Mouse (Mus musculus) midbrain, embryonic 11.5 days (tissue): ENCODE measurements around the gene Aurkb. TPM values are rescaled to one million over a fixed set of nuclear protein-coding genes. Genes with fewer than 3 reads are reported as not detected.
A peak's percentile ranks its signal among the peaks of the same experiment; 100 is the strongest.

Source experiments
- ATAC-seq: fragments of 200-750 bp; cut with Nextera tagmentation; 2 replicates; pipeline ENCODE4 v1.8.0; 2017; ENCODE audit warnings: moderate TSS enrichment, moderate library complexity; ENCODE audit not compliant: low FRiP score
- DNase-seq: peaks from one replicate; pipeline ENCODE4 v3.0.0; 2015; ENCODE audit warnings: low spot score; ENCODE audit errors: missing footprints
- H3K27ac ChIP-seq: fragments of 300-500 bp; sonication (generic); 2 replicates; pipeline ENCODE4 v1.5.1; 2014; ENCODE audit warnings: low read depth, low read length
- H3K27me3 ChIP-seq: fragments of 300-500 bp; sonication (generic); 2 replicates; pipeline ENCODE4 v1.6.1; 2014; ENCODE audit warnings: mild to moderate bottlenecking, low read length, moderate library complexity, mixed read lengths; ENCODE audit not compliant: control insufficient read depth, insufficient read depth
- H3K36me3 ChIP-seq: fragments of 300-500 bp; sonication (generic); 2 replicates; pipeline ENCODE4 v1.6.1; 2014; ENCODE audit warnings: mild to moderate bottlenecking, low read length, moderate library complexity, mixed read lengths; ENCODE audit not compliant: control insufficient read depth, insufficient read depth
- H3K4me1 ChIP-seq: fragments of 300-500 bp; sonication (generic); 2 replicates; pipeline ENCODE4 v1.6.1; 2014; ENCODE audit warnings: low read length; ENCODE audit not compliant: control insufficient read depth, insufficient read depth
- H3K4me2 ChIP-seq: fragments of 300-500 bp; sonication (generic); 2 replicates; pipeline ENCODE4 v1.6.1; 2014; ENCODE audit warnings: mild to moderate bottlenecking, moderate library complexity
- H3K4me3 ChIP-seq: fragments of 300-500 bp; sonication (generic); 2 replicates; pipeline ENCODE4 v1.5.1; 2014; ENCODE audit warnings: low read depth, low read length
- H3K9ac ChIP-seq: fragments of 300-500 bp; sonication (generic); 2 replicates; pipeline ENCODE4 v1.6.1; 2014; ENCODE audit warnings: low read length
- H3K9me3 ChIP-seq: fragments of 300-500 bp; sonication (generic); 2 replicates; pipeline ENCODE4 v1.6.1; 2016; ENCODE audit warnings: low read length; ENCODE audit not compliant: control insufficient read depth
- WGBS: fragments of 180-500 bp; shearing (Covaris S2); extraction: QIAGEN DNeasy Blood & Tissue Kit; methylation state at CpG from one replicate; pipeline ENCODE4 v1.1.7; 2014; 5-methylcytosine and 5-hydroxymethylcytosine counted together
- polyA plus RNA-seq: library from polyadenylated mRNA; unstranded; fragments of >200 nt; fragmentation: Nextera tagmentation; extraction: Ambion mirVana; gene quantifications from 2 replicates; pipeline ENCODE4 v1.2.1, GENCODE M21; 2014

Gene Aurkb
- polyA plus RNA-seq, 1 experiment from 2014 or later, result 171 TPM

- H3K9me3 ChIP-seq, result no peaks in the 10 kb centered on the region
- no peak overlapping the region for H3K9ac ChIP-seq
- DNase-seq (peak; percentile 33), ATAC-seq (no peak)
- H3K27me3 ChIP-seq, result no peaks in the 10 kb centered on the region
- WGBS, result 87% methylated on average over 15 of the region's 15 CpGs
- H3K27ac ChIP-seq, result no peak overlapping the region
- no peaks in the 10 kb centered on the region for H3K36me3 ChIP-seq
- no peak overlapping the region for H3K4me3 ChIP-seq
- H3K4me1 ChIP-seq, result no peaks in the 10 kb centered on the region
- H3K4me2 ChIP-seq, result no peak overlapping the region
These were observed 34.8 kb downstream of the Aurkb start for GRCm38 (mm10) chr11:69080102-69080854.

GRCm38 (mm10) chr11:69080855-69081222, 35.4 kb downstream of the Aurkb start:
- no peak overlapping the region for H3K4me3 ChIP-seq
- no peak for ATAC-seq
- no peaks in the 10 kb centered on the region for H3K9me3 ChIP-seq
- no peaks in the 10 kb centered on the region for H3K27me3 ChIP-seq
- no peak overlapping the region for H3K9ac ChIP-seq
- DNase-seq, result peak; percentile 49
- no peak overlapping the region for H3K4me2 ChIP-seq
- WGBS, result 87% methylated on average over 8 of the region's 8 CpGs
- no peak overlapping the region for H3K27ac ChIP-seq
- H3K36me3 ChIP-seq, result no peaks in the 10 kb centered on the region
- no peaks in the 10 kb centered on the region for H3K4me1 ChIP-seq

GRCm38 (mm10) chr11:69081613-69082012, 36.2 kb downstream of the Aurkb start:
- Histone ChIP-seq H3K4me2 (no peak overlapping the region), H3K36me3 (no peaks in the 10 kb centered on the region), H3K9ac (no peak overlapping the region), H3K27me3 (no peaks in the 10 kb centered on the region), H3K27ac (no peak overlapping the region), H3K9me3 (no peaks in the 10 kb centered on the region), H3K4me3 (no peak overlapping the region), H3K4me1 (no peaks in the 10 kb centered on the region)
- WGBS, result 90% methylated on average over 7 of the region's 7 CpGs
- no peak for ATAC-seq
- no peak for DNase-seq

GRCm38 (mm10) chr11:69085608-69086007, 40.2 kb downstream of the Aurkb start:
- Histone ChIP-seq H3K9me3 (no peaks in the 10 kb centered on the region), H3K36me3 (no peaks in the 10 kb centered on the region; the same call in 1 of the 2 replicates), H3K27ac (no peak overlapping the region), H3K27me3 (no peaks in the 10 kb centered on the region), H3K4me1 (peaks cover 13% of the 10 kb centered on the region), H3K4me2 (no peak overlapping the region), H3K9ac (no peak overlapping the region), H3K4me3 (no peak overlapping the region)
- 69% methylated on average over 6 of the region's 6 CpGs for WGBS
- DNase-seq (no peak), ATAC-seq (no peak)

DNA sequence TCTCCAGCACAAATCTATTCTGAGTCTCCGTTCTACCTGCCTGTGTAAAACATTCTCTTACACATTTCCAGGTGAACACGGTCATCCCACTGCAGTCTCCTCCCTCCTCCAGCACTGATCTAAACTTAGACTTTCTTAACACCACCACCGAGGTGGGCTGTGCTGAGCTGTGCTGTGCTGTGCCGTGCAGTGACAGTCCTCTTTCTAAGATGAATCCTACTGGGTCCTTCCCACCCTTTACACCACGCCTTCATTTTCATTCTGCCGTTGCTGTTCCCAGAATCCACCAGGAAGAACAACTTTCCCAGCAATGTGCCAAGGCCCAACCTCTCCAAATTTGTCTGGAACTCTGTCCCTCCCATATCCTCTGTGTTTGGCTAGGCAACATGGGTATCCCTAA, 40.9 kb downstream of the Aurkb start:
- H3K27me3 ChIP-seq, result no peaks in the 10 kb centered on the region
- no peak for ATAC-seq
- peaks cover 13% of the 10 kb centered on the region for H3K4me1 ChIP-seq
- no peak overlapping the region for H3K4me2 ChIP-seq
- 69% methylated on average over 6 of the region's 6 CpGs for WGBS
- no peak overlapping the region for H3K27ac ChIP-seq
- no peaks in the 10 kb centered on the region for H3K9me3 ChIP-seq
- DNase-seq, result no peak
- no peak overlapping the region for H3K4me3 ChIP-seq
- H3K9ac ChIP-seq, result no peak overlapping the region
- H3K36me3 ChIP-seq, result no peaks in the 10 kb centered on the region; the same call in 1 of the 2 replicates

DNA sequence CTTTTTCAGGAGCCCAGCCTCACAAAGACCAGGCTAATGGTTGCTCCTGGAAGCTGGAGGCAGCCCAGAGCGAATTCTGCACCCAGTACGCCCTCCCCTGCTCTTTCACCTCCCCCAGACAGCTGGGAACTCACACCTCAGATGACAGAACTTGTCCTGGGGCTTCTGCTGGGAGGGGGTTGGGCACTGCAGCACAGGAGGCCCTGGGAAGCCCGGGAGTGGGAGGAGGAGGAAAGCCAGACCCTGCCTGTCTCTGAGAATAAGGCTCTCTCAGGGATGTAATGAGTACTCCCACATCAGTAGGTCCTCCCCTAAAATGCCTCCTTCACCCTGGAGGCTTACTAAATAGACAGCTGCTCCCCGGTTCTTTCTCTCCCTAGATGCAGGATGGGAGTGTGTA, 41.6 kb downstream of the Aurkb start:
- Histone ChIP-seq H3K36me3 (no peaks in the 10 kb centered on the region; the same call in 1 of the 2 replicates), H3K4me3 (no peak overlapping the region), H3K4me1 (peaks cover 13% of the 10 kb centered on the region), H3K4me2 (no peak overlapping the region), H3K27ac (no peak overlapping the region), H3K9me3 (no peaks in the 10 kb centered on the region), H3K9ac (no peak overlapping the region), H3K27me3 (no peaks in the 10 kb centered on the region)
- WGBS, result 42% methylated on average over 4 of the region's 4 CpGs
- DNase-seq (no peak), ATAC-seq (no peak)

DNA sequence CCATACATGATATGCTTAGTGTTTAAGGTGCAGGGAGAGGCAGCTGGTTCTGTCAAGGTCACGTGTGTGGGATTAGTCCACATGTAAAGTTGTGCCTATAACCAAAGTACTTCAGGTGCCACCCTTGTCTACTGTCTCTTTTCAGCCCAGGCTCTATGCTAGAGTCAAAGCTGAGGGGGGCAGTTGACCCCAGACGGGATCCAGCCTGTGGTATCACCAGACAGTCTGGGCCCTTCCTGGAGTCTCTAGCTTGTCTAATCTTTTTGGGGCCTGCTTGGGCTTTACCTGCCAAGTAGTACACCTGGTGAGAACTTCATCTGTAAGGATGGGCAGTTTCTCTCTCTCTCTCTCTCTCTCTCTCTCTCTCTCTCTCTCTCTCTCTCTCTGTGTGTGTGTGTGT, 42.1 kb downstream of the Aurkb start:
- Histone ChIP-seq H3K4me3 (no peak overlapping the region), H3K4me1 (peaks cover 13% of the 10 kb centered on the region), H3K36me3 (no peaks in the 10 kb centered on the region; the same call in 1 of the 2 replicates), H3K27ac (no peak overlapping the region), H3K27me3 (no peaks in the 10 kb centered on the region), H3K4me2 (no peak overlapping the region), H3K9me3 (no peaks in the 10 kb centered on the region), H3K9ac (0 out of 2 replicates have a peak overlapping the region, but pooled peaks have one; percentile 93)
- DNase-seq, result no peak
- 61% methylated on average over 2 of the region's 2 CpGs for WGBS
- no peak for ATAC-seq

DNA sequence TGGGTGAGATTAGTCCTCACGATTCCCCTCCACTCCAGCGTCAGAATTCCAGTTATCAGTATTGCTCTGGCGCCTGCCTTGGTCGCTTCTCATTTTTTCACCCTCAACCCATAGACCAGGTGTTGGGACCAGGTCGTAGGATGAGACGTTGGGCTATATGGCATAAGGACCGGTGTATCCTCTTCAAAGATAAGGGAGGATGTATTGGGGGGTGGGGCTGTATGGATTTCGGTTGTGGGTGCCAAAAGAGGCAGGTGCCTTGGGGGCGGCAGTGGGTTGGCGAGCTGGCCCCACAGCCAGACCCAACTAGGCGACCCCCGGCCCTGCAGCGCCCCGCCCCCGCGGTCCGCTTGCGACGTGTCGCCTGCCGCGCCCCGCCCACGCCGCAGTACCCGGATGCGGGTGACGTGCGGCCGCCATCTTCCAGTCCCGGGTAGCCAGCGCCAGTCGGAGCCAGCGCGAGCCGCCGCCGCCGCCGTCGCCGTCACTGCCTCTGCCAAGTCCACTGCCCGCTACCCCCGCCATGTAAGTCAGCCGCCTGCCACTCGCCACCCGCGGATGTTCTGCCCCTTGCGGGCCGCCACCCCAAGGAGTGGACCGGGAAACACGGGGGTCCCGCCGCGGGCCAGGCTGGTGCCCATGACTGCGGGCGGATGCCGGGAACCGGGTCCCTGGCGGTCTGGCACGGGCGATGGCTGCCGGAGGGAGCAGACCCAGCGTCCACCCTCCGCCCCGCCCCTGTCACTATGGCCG, 42.8 kb downstream of the Aurkb start, which contains the start of gene Vamp2:
Gene Vamp2 (plus strand): TSS at position 388 of the 753 bp plus-strand sequence.
- peak within 1 kb of the TSS; percentile 93 for H3K9ac ChIP-seq
- no peaks in the 10 kb centered on the region for H3K27me3 ChIP-seq
- no peaks in the 10 kb centered on the region for H3K9me3 ChIP-seq
- DNase-seq (peak; percentile 100), ATAC-seq (peak; percentile 86)
- H3K4me2 ChIP-seq, result peak within 1 kb of the TSS; percentile 91
- H3K4me1 ChIP-seq, result peaks cover 13% of the 10 kb centered on the region
- H3K27ac ChIP-seq, result peak within 1 kb of the TSS; percentile 75
- WGBS, result under 1% methylated on average over 66 of the region's 67 CpGs
- peak within 1 kb of the TSS; percentile 98 for H3K4me3 ChIP-seq
- no peaks in the 10 kb centered on the region; the same call in 1 of the 2 replicates for H3K36me3 ChIP-seq
